Mouse (Mus musculus): ENCODE data around the gene Ppargc1a.

DNA sequence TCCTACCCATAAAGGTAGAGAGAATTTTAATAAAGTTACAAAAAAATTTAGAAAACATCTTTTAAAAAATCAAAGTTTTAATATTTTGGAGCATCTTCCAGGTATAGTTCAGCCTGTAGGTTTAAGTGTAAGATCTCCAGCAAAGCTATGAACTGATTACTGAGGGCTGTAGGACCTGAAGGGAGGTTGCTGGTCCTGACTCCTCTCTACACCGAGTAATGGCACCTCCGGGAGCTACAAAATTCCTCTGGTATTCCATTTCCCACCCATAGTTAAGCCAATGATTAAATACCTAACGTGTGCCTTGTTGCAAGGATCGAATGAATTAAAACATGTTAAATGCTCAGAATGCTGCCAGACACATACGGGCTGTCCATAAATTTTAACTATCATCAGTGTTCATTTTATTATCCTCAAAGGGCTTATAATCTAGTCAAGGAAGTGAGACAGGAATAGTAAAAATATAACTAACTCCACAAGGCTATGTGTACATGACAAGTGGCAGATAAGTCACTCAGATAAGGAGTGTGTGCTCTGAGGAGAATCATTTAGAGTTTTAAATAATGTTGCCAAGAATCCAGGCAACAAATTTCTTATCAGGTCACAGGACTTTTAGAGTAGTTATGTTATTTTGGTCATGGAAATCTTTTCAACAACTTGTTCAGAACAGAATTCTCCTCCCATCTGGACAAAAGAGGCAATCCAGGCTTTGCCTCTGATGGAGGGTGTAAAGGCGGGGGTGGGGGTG, 49.9 kb downstream of the Ppargc1a start:
- no peak for TF ChIP-seq CTCF (IDR thresholded peaks at IDR 0.05; ENCODE audit: borderline replicate concordance, control insufficient read depth, extremely low read depth, insufficient read depth, low read length, poor library complexity)
- no peak for TF ChIP-seq POLR2A (IDR thresholded peaks at IDR 0.05; ENCODE audit: control insufficient read depth, extremely low read depth, insufficient read depth, low read length, poor library complexity)

All from thymus, adult 2 months (tissue).